Mouse (Mus musculus): ENCODE measurements around the gene Ano8. TPM values are rescaled to one million over a fixed set of nuclear protein-coding genes. Genes with fewer than 3 reads are reported as not detected.

Gene Ano8
- polyA plus RNA-seq, 1 experiment from 2014 or later, result 0.12 TPM

DNA sequence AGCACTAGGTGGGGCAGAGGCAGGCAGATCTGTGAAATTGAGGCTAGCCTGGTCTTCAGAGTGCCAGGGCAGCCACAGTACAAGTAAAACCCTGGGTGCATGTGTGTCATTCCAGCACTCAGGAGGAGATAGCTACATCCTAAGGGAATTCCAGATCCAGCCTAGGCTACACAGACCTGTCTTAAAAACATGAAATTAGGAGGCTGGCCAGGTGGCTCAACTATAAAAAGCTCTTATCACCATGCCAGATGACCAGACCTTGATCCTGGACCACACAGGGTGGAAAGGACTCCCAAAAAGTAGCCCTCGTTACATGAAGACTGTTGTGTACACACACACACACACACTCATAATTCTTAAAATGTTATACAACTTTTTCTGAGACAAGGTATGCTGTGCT, 17.8 kb downstream of the Ano8 start:
- no peak for ATAC-seq (ENCODE audit: low read depth)
- H3K9me3 ChIP-seq (replicated peaks), result no peaks in the 10 kb centered on the region
- H3K4me1 ChIP-seq (replicated peaks), result peaks cover 49% of the 10 kb centered on the region
- no peak for DNase-seq
- peaks cover 36% of the 10 kb centered on the region for H3K36me3 ChIP-seq
- no peak overlapping the region for H3K4me2 ChIP-seq
- no peaks in the 10 kb centered on the region for H3K27me3 ChIP-seq
- no peak overlapping the region for H3K9ac ChIP-seq
- H3K4me3 ChIP-seq (replicated peaks), result no peak overlapping the region
- no peak overlapping the region for H3K27ac ChIP-seq
- WGBS (ENCODE audit: insufficient replicate concordance), result 60% methylated on average over 1 of the region's 1 CpGs

DNA sequence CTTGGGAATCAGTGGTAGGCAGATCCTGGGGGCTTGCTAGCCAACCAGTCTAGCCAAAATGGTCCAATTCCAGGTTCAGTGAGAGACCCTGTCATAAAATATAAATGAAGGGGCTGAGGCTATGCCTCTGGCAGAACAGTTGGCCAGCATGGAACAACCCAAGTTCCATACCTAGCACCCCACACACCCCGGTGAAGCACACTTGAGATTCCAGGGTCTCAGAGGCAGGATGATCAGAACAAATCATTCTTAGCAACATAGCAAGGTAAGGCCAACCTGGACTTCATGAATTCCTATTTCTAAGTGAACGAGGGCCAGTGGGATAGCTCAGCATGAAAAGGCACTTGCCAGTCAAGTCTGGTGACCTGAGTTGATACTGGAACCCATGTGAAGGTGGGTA, 18.6 kb downstream of the Ano8 start:
- H3K4me3 ChIP-seq (replicated peaks), result no peak overlapping the region
- H3K27me3 ChIP-seq, result peaks cover 3% of the 10 kb centered on the region; the same call in 1 of the 2 replicates
- H3K9ac ChIP-seq, result no peak overlapping the region
- peaks cover 57% of the 10 kb centered on the region for H3K4me1 ChIP-seq (replicated peaks)
- no peaks in the 10 kb centered on the region for H3K9me3 ChIP-seq (replicated peaks)
- DNase-seq, result no peak
- peaks cover 28% of the 10 kb centered on the region for H3K36me3 ChIP-seq
- H3K4me2 ChIP-seq, result no peak overlapping the region
- H3K27ac ChIP-seq, result no peak overlapping the region
- WGBS (ENCODE audit: insufficient replicate concordance), result 83% methylated on average over 2 of the region's 2 CpGs
- no peak for ATAC-seq (ENCODE audit: low read depth)

DNA sequence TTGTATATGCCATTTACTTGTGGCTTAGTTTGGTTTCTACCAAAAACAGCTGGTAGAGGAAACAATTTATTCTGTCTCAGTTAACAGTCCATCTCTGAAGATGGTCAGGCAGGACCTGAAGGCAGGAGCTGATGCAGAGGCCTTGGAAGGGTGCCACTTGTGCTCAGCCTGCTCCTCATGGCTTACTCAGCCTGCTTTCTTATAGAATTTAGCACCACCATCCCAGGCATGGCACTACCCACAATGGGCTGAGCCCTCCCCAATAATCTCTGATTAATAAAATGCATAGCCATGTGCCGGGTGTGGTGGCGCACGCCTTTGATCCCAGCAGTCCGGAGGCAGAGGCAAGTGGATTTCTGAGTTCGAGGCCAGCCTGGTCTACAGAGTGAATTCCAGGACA, 19.6 kb downstream of the Ano8 start:
- Histone ChIP-seq H3K9me3 (replicated peaks) (no peaks in the 10 kb centered on the region; the same call in 1 of the 2 replicates), H3K4me3 (replicated peaks) (0 out of 2 replicates have a peak overlapping the region, but pooled peaks have one; percentile 16)
- 81% methylated on average over 5 of the region's 5 CpGs for WGBS (ENCODE audit: insufficient replicate concordance)

DNA sequence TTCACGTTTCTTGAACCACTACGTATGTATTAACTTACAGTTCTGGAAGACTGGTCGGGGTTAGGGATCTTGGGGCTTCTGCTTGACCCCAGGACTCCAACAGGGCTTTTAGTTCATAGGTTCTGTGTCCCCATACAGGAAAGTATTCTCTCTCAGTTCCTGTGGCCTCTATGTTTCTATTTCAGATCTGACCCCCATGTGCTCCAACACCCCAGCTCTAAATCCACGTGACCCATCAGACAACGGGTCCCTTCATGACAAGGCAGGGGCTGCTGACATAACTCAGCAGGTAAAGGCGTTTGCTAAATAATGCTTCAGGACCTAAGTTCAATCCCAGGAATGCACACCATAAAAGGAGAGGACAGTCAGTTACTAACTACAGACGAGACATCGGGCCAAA, 20.0 kb downstream of the Ano8 start:
- Histone ChIP-seq H3K4me1 (replicated peaks) (peaks cover 54% of the 10 kb centered on the region), H3K4me2 (peak overlapping the region; percentile 94), H3K27ac (peak overlapping the region; percentile 73; the same call in 1 of the 2 replicates), H3K36me3 (peaks cover 24% of the 10 kb centered on the region), H3K4me3 (replicated peaks) (peak overlapping the region; percentile 81), H3K27me3 (peaks cover 12% of the 10 kb centered on the region; the same call in 1 of the 2 replicates), H3K9me3 (replicated peaks) (no peaks in the 10 kb centered on the region; the same call in 1 of the 2 replicates), H3K9ac (peak overlapping the region; percentile 85)
- WGBS (ENCODE audit: insufficient replicate concordance), result 73% methylated on average over 8 of the region's 8 CpGs
- ATAC-seq (ENCODE audit: low read depth) (no peak), DNase-seq (no peak)

More for the DNA sequence above, 19.6 kb downstream of the Ano8 start:
- DNase-seq, result no peak
- Histone ChIP-seq H3K36me3 (peaks cover 24% of the 10 kb centered on the region), H3K4me2 (peak overlapping the region; percentile 94), H3K9ac (peak overlapping the region; percentile 85), H3K27ac (peak overlapping the region; percentile 5; the same call in 1 of the 2 replicates), H3K27me3 (peaks cover 12% of the 10 kb centered on the region; the same call in 1 of the 2 replicates), H3K4me1 (replicated peaks) (peaks cover 58% of the 10 kb centered on the region)
- ATAC-seq (ENCODE audit: low read depth), result no peak

DNA sequence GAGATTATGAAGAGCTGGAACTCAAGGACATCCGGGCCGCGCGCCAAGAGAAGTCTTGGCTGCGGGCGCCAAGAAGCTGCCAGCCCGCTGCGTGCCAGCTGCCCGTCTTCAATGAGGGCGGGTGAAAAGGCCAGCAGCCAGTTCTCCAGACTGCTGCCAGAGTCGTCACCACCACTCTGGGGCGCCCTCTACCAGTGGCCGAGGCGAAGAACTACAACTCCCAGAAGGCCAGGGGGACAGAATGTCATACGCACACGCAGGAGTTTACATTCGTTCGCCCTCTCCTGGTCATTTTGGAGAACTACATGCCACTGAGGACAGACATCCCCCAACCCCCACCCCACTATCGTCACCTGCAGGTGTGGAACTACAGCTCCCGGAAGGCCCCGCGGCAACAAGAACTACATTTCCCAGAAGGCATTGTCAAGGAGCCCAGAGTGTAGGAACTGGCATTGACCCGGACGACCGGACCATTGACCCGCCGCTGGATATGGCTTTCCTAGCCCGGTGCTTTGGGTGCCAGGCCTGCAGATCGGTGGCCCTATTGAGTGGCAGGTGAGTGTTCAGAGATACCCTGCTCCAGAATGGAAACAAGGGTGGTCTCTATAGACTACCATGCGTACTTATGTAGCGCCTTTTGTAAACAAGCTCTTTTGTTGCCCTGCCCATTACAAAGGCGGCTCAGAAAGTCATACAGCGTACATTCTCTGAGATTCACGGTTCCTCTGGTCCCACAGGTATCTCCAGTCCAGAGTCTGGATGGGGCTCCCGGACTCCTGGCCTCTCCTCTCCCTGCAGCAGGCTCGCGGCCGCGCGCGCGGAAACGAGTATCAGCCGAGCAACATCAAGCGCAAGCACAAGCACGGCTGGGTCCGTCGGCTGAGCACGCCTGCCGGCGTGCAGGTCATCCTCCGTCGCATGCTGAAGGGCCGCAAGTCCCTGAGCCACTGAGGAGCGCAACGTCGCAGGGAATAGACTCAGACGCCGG, 21.0 kb downstream of the Ano8 start, which contains the start of gene Mrpl34:
Gene Mrpl34, plus strand, starts transcription at position 447 of the 988 bp plus-strand sequence.
- H3K4me3 ChIP-seq (replicated peaks), result peak within 1 kb of the TSS; percentile 86
- peak within 1 kb of the TSS; percentile 81 for H3K27ac ChIP-seq
- peak; percentile 81 for ATAC-seq (ENCODE audit: low read depth)
- WGBS (ENCODE audit: insufficient replicate concordance), result under 1% methylated on average over 59 of the region's 59 CpGs
- peak within 1 kb of the TSS; percentile 91 for H3K9ac ChIP-seq
- DNase-seq, result peak; percentile 98
- peaks cover 45% of the 10 kb centered on the region for H3K4me1 ChIP-seq (replicated peaks)
- peaks cover 22% of the 10 kb centered on the region for H3K36me3 ChIP-seq
- H3K4me2 ChIP-seq, result peak within 1 kb of the TSS; percentile 99
- H3K27me3 ChIP-seq, result peaks cover 12% of the 10 kb centered on the region; the same call in 1 of the 2 replicates
- H3K9me3 ChIP-seq (replicated peaks), result no peaks in the 10 kb centered on the region; the same call in 1 of the 2 replicates

DNA sequence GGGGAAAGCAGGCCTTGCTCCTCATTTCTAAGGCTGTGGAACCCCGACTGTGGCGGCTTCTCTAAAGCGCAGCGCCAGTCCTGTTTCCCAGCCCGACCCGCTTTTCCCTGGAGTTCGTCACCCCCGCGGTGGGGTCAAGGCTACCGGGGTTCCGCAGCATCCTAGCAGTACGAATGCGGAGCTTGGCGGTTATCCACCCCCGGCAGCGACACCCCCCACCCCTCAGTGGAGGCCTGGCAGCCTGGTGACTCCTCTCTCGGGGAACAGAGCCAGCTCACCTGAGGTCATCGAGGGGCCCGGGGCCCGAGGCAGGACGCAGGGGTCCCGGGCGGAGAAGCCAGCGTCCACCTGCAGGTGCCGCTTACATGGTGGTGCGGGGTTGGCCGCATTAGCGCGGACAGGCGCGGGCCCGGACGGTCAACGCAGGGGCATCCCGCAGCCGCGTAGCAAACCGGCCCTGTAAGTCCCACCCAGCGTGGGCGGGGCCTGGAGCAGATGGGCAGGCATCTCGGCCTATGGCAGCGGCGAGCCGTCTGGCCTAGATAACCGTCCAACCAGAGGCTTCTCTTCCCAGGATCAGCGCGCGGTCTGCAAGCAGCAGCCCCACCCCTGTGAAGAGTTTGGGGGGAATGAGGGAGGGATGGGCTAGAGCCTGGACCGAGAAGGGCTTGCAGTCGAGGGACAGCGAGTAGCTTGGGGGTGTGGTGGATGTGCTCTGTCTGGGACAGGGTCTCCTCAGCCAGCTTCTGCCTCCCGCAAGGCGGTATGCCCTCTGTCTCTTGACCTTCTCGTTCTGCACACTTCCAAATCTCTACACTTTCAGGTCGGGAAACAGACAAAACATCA, 22.4 kb downstream of the Ano8 start, which contains the start of gene Abhd8:
Gene Abhd8, minus strand, starts transcription at position 468 of the 846 bp plus-strand sequence.
- H3K4me2 ChIP-seq, result peak within 1 kb of the TSS; percentile 99
- peak within 1 kb of the TSS; percentile 91 for H3K9ac ChIP-seq
- under 1% methylated on average over 55 of the region's 55 CpGs for WGBS (ENCODE audit: insufficient replicate concordance)
- H3K4me3 ChIP-seq (replicated peaks), result peak within 1 kb of the TSS; percentile 86
- DNase-seq (peak; percentile 97), ATAC-seq (ENCODE audit: low read depth) (peak; percentile 79)
- H3K4me1 ChIP-seq (replicated peaks), result peaks cover 37% of the 10 kb centered on the region
- H3K9me3 ChIP-seq (replicated peaks), result no peaks in the 10 kb centered on the region; the same call in 1 of the 2 replicates
- peaks cover 12% of the 10 kb centered on the region; the same call in 1 of the 2 replicates for H3K27me3 ChIP-seq
- H3K27ac ChIP-seq, result peak within 1 kb of the TSS; percentile 81
- H3K36me3 ChIP-seq, result peaks cover 22% of the 10 kb centered on the region

DNA sequence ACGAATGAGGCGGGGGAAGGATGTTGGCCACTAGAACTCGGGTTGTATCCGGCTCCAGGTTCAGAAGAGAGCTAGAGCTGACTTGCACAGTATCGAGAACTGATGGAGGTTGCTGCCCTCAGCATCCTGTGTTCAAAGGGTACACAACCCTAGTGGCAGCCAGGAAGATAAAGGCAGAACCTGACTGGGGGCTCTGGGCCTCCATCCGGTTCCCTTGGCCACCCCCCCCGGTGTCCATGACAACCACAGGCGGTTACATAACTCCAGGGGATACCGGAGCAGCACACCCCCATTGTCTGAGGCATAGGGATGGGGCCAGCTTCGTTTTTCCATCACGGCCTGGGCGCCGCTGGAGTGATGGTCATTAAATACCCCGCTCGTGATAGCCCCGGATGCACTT, 23.0 kb downstream of the Ano8 start:
- no peak for ATAC-seq (ENCODE audit: low read depth)
- 5% methylated on average over 16 of the region's 16 CpGs for WGBS (ENCODE audit: insufficient replicate concordance)
- Histone ChIP-seq H3K4me2 (peak overlapping the region; percentile 99), H3K36me3 (peaks cover 26% of the 10 kb centered on the region), H3K27me3 (peaks cover 12% of the 10 kb centered on the region; the same call in 1 of the 2 replicates), H3K27ac (no peak overlapping the region; the same call in 1 of the 2 replicates), H3K4me1 (replicated peaks) (peaks cover 37% of the 10 kb centered on the region), H3K4me3 (replicated peaks) (peak overlapping the region; percentile 86), H3K9me3 (replicated peaks) (no peaks in the 10 kb centered on the region; the same call in 1 of the 2 replicates), H3K9ac (peak overlapping the region; percentile 91)
- DNase-seq, result no peak

DNA sequence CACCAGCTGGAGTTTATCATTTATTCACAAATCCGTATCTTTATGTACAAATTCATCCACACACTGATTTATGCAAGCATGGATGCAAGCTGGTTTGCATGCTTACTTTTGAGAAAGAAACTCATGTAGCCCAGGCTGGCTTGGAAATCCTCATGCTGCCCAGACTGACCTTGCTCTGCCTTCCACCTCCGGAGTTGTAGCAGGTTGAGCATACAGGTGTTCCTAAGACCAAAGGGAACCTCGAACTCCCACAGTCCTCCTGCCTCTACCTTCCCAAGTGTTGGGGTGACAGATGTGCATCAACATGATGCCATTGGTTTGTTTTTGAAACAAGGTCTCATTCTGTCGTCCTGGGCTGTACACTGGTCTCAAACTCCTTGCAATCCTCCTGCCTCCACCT, 23.6 kb downstream of the Ano8 start:
- H3K27me3 ChIP-seq, result peaks cover 12% of the 10 kb centered on the region; the same call in 1 of the 2 replicates
- ATAC-seq (ENCODE audit: low read depth) (no peak), DNase-seq (no peak)
- H3K27ac ChIP-seq, result no peak overlapping the region
- H3K4me3 ChIP-seq (replicated peaks), result peak overlapping the region; percentile 86
- peaks cover 43% of the 10 kb centered on the region for H3K4me1 ChIP-seq (replicated peaks)
- 71% methylated on average over 4 of the region's 4 CpGs for WGBS (ENCODE audit: insufficient replicate concordance)
- no peaks in the 10 kb centered on the region; the same call in 1 of the 2 replicates for H3K9me3 ChIP-seq (replicated peaks)
- peaks cover 26% of the 10 kb centered on the region for H3K36me3 ChIP-seq
- H3K9ac ChIP-seq, result peak overlapping the region; percentile 91; the same call in 1 of the 2 replicates
- H3K4me2 ChIP-seq, result peak overlapping the region; percentile 99

DNA sequence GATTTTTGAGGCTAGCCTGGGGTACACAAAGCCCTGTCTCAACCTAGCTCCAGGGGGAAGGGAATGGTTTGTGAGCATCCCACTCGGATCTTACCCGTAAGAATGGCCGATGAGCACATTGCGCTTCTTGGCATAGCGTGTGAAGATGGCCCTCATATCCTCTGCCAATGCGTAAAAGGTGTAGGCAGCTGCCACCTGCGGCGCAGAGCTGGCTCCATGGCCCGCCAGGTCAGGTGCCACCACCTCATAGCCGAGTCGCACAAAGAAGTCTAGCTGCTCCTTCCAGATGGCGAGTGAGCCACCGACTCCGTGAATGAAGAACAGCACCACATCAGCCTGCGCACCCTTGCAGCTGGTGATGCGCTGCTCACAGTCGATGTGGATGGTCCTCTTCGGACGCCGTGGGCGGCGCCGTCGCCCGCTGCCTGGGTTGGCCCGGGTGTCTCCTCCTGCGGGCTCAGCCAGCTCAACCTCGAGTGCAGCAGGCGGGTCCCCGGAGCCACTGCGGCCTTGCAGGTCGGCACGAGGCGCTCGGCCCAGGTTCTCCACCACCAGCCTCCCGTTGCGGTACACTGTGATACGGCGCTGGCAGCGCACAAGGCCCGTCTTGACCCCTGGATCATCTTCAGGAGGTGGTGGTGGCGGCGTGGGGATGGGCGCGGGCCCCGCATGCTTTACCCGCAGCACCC, 24.5 kb downstream of the Ano8 start:
- Histone ChIP-seq H3K36me3 (peaks cover 22% of the 10 kb centered on the region), H3K27me3 (peaks cover 12% of the 10 kb centered on the region; the same call in 1 of the 2 replicates), H3K4me1 (replicated peaks) (peaks cover 49% of the 10 kb centered on the region), H3K9me3 (replicated peaks) (no peaks in the 10 kb centered on the region; the same call in 1 of the 2 replicates), H3K4me3 (replicated peaks) (no peak overlapping the region), H3K27ac (no peak overlapping the region), H3K9ac (no peak overlapping the region), H3K4me2 (no peak overlapping the region)
- WGBS (ENCODE audit: insufficient replicate concordance), result 86% methylated on average over 47 of the region's 47 CpGs
- no peak for DNase-seq
- no peak for ATAC-seq (ENCODE audit: low read depth)

DNA sequence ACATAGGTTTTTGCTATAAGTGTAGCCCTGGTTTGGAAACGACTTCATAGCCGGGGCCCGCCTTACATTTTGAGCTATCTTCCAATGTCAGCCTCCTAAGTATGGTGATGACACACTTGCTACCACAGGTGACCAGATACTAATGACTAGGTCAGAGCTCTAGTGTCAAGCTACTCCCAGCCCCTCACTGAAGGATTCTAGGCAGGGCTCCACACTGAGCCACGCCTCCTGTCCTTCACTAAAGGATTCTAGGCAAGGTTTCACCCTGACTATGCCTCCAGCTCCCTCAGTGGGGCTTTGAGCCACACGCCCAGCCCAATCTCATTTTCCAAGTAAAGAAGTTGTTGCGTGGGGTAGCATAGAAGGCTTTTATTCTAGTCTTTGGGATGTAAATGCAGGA, 25.0 kb downstream of the Ano8 start:
- H3K4me2 ChIP-seq, result no peak overlapping the region
- no peak overlapping the region for H3K4me3 ChIP-seq (replicated peaks)
- 88% methylated on average over 6 of the region's 6 CpGs for WGBS (ENCODE audit: insufficient replicate concordance)
- H3K4me1 ChIP-seq (replicated peaks), result peaks cover 43% of the 10 kb centered on the region
- no peak overlapping the region for H3K27ac ChIP-seq
- no peak overlapping the region for H3K9ac ChIP-seq
- H3K27me3 ChIP-seq, result peaks cover 14% of the 10 kb centered on the region; the same call in 1 of the 2 replicates
- H3K9me3 ChIP-seq (replicated peaks), result no peaks in the 10 kb centered on the region; the same call in 1 of the 2 replicates
- peaks cover 17% of the 10 kb centered on the region for H3K36me3 ChIP-seq
- DNase-seq (no peak), ATAC-seq (ENCODE audit: low read depth) (no peak)
